Mouse (Mus musculus) ES-Bruce4 (cell line): ENCODE data around the gene Mrln.

ENCODE experiments used
- CTCF ChIP-seq: IDR thresholded peaks from one replicate; pipeline ENCODE4 v1.8.1; 2011; ENCODE audit warnings: low read depth, low read length
- EP300 ChIP-seq: IDR thresholded peaks from 2 replicates; pipeline ENCODE4 v1.6.1; 2011; ENCODE audit warnings: low read depth, low read length; ENCODE audit not compliant: insufficient read depth
- POLR2A ChIP-seq: IDR thresholded peaks from one replicate; pipeline ENCODE4 v1.8.1; 2011; ENCODE audit warnings: low read length; ENCODE audit not compliant: insufficient read depth

- TF ChIP-seq CTCF (no peak), EP300 (no peak), POLR2A (no peak)
Observed at GRCm38 (mm10) chr10:70204505-70205399, at the start of gene Mrln.
